Mouse (Mus musculus): ENCODE data around the gene Cntfr. TPM values are rescaled to one million over a fixed set of nuclear protein-coding genes. Genes with fewer than 3 reads are reported as not detected.

Cntfr gene
- total RNA-seq, 1 experiment, result 17.0 TPM

DNA sequence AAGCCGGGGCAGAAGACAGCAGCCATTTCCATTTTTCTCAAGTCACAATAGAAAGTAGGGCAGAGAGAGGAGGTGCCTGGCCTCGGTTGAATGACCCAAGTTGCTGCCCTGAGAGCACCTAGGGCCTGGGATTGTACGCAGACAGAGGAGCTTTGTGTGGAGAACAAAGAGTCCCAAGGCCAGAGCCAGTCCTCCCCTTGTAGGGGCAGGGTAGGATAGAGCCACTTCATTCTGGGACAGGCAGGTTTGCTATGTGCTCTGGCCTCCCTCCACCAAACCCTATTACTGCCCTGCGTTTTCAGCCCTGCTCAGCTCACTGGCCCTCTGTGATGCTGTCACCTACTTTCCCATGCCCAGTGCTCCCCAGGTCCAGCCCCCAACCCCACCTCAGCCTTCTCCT, 48.7 kb downstream of the Cntfr start:
- Histone ChIP-seq H3K9me3 (ENCODE audit: control insufficient read depth, insufficient read depth, low read depth, low read length) (no peaks in the 10 kb centered on the region), H3K36me3 (ENCODE audit: control insufficient read depth, insufficient read depth, low read length, poor library complexity, severe bottlenecking) (no peaks in the 10 kb centered on the region), H3K27ac (ENCODE audit: insufficient read depth, low read depth, low read length, poor library complexity, severe bottlenecking) (no peak overlapping the region), H3K4me1 (ENCODE audit: control insufficient read depth in 2 of 2, insufficient read depth in 2 of 2, low read length in 2 of 2, poor library complexity in 1 of 2) (peaks cover 0 to 3% of the 10 kb centered on the region in 2 experiments; a peak in 1 of 4 replicates), H3K9ac (ENCODE audit: insufficient read depth, low read depth, low read length, poor library complexity, severe bottlenecking) (no peak overlapping the region), H3K4me3 (ENCODE audit: insufficient read depth in 1 of 2, low read depth in 1 of 2, low read length in 2 of 2, poor library complexity in 1 of 2, severe bottlenecking in 1 of 2) (no peak overlapping the region)
- DNase-seq (ENCODE audit: low read depth, low spot score), result no peak
- TF ChIP-seq MAFK (IDR thresholded peaks at IDR 0.05; ENCODE audit: insufficient read depth, low read depth, low read length) (no peak), ZNF384 (IDR thresholded peaks at IDR 0.05; ENCODE audit: low read depth, low read length) (no peak), ZC3H11A (IDR thresholded peaks at IDR 0.05; ENCODE audit: borderline replicate concordance, low read depth, low read length) (no peak), HCFC1 (IDR thresholded peaks at IDR 0.05; ENCODE audit: borderline replicate concordance, insufficient read depth, low read length) (no peak), CHD2 (IDR thresholded peaks at IDR 0.05; ENCODE audit: low read depth, low read length) (no peak)
- in situ Hi-C loops (cut with MboI; ENCODE audit: low sequenced_read_pairs in 2 of 2, unreplicated experiment in 2 of 2), result no loop called here

DNA sequence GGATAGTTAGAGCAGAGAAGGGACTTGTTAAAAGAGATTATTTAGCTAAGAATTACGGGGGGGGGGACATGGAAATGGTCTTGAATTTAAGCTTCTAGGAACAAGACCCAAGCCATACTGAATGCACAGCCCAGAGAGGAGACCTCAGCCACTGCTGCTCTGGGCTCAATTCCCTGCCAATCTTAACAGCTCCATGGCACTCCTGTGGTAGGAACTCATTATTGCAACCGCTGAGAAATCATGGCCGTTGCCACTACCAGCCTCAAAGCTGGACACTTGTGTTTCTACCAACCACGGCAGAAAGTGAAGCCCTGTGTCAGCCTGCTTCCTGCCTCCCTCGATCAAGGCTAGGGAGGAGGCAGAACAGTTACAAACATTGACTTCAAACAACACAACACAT, 51.4 kb downstream of the Cntfr start:
- in situ Hi-C loops (cut with MboI; ENCODE audit: low sequenced_read_pairs in 2 of 2, unreplicated experiment in 2 of 2), result no loop called here
- TF ChIP-seq ZNF384 (IDR thresholded peaks at IDR 0.05; ENCODE audit: low read depth, low read length) (no peak), CHD2 (IDR thresholded peaks at IDR 0.05; ENCODE audit: low read depth, low read length) (no peak), MAFK (IDR thresholded peaks at IDR 0.05; ENCODE audit: insufficient read depth, low read depth, low read length) (no peak), ZC3H11A (IDR thresholded peaks at IDR 0.05; ENCODE audit: borderline replicate concordance, low read depth, low read length) (no peak), HCFC1 (IDR thresholded peaks at IDR 0.05; ENCODE audit: borderline replicate concordance, insufficient read depth, low read length) (no peak)
- Histone ChIP-seq H3K27ac (ENCODE audit: insufficient read depth, low read depth, low read length, poor library complexity, severe bottlenecking) (no peak overlapping the region), H3K4me1 (ENCODE audit: control insufficient read depth in 2 of 2, insufficient read depth in 2 of 2, low read length in 2 of 2, poor library complexity in 1 of 2) (peaks cover 0 to 3% of the 10 kb centered on the region in 2 experiments; a peak in 1 of 4 replicates), H3K4me3 (ENCODE audit: insufficient read depth in 1 of 2, low read depth in 1 of 2, low read length in 2 of 2, poor library complexity in 1 of 2, severe bottlenecking in 1 of 2) (no peak overlapping the region), H3K36me3 (ENCODE audit: control insufficient read depth, insufficient read depth, low read length, poor library complexity, severe bottlenecking) (no peaks in the 10 kb centered on the region), H3K9me3 (ENCODE audit: control insufficient read depth, insufficient read depth, low read depth, low read length) (no peaks in the 10 kb centered on the region), H3K9ac (ENCODE audit: insufficient read depth, low read depth, low read length, poor library complexity, severe bottlenecking) (no peak overlapping the region)
- DNase-seq (ENCODE audit: low read depth, low spot score), result no peak

DNA sequence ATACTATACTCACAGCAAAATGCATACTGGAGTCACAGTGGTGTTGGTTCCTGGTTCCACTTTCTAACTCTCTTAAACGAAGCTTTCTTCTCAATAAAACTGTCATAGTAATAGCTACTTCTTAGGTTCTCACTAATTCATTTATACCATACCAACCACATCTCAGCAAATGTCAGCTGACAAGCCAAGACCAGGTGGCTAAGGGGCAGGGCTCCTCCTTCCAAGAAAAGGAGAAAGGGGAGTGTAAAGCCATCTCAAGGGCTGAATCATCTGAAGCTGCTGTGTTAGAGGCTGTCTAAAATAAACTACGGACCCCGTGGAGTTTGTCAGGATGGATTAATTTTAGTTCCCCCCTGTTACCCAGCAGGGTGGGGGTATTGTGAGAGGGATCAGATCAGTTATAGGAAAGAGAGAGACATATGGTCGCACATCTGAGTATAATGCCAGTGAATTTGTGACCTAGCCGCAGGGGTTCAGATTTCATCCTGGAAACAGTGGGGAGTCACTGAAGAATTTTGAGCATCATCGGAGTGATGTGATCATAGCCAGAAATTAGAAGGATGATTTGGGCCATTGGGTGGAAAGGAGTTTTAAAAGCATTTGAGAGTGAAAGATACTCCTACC, 55.6 kb downstream of the Cntfr start:
- DNase-seq (ENCODE audit: low read depth, low spot score), result no peak
- Histone ChIP-seq H3K27ac (ENCODE audit: insufficient read depth, low read depth, low read length, poor library complexity, severe bottlenecking) (no peak overlapping the region), H3K4me3 (ENCODE audit: insufficient read depth in 1 of 2, low read depth in 1 of 2, low read length in 2 of 2, poor library complexity in 1 of 2, severe bottlenecking in 1 of 2) (no peak overlapping the region), H3K4me1 (ENCODE audit: control insufficient read depth in 2 of 2, insufficient read depth in 2 of 2, low read length in 2 of 2, poor library complexity in 1 of 2) (peaks cover 2% of the 10 kb centered on the region in 2 experiments; a peak in 2 of 4 replicates), H3K9me3 (ENCODE audit: control insufficient read depth, insufficient read depth, low read depth, low read length) (no peaks in the 10 kb centered on the region), H3K36me3 (ENCODE audit: control insufficient read depth, insufficient read depth, low read length, poor library complexity, severe bottlenecking) (no peaks in the 10 kb centered on the region), H3K9ac (ENCODE audit: insufficient read depth, low read depth, low read length, poor library complexity, severe bottlenecking) (no peak overlapping the region)
- in situ Hi-C loops (cut with MboI; ENCODE audit: low sequenced_read_pairs in 2 of 2, unreplicated experiment in 2 of 2), result no loop called here
- TF ChIP-seq HCFC1 (IDR thresholded peaks at IDR 0.05; ENCODE audit: borderline replicate concordance, insufficient read depth, low read length) (no peak), MAFK (IDR thresholded peaks at IDR 0.05; ENCODE audit: insufficient read depth, low read depth, low read length) (no peak), ZNF384 (IDR thresholded peaks at IDR 0.05; ENCODE audit: low read depth, low read length) (no peak), ZC3H11A (IDR thresholded peaks at IDR 0.05; ENCODE audit: borderline replicate concordance, low read depth, low read length) (no peak), CHD2 (IDR thresholded peaks at IDR 0.05; ENCODE audit: low read depth, low read length) (no peak)

DNA sequence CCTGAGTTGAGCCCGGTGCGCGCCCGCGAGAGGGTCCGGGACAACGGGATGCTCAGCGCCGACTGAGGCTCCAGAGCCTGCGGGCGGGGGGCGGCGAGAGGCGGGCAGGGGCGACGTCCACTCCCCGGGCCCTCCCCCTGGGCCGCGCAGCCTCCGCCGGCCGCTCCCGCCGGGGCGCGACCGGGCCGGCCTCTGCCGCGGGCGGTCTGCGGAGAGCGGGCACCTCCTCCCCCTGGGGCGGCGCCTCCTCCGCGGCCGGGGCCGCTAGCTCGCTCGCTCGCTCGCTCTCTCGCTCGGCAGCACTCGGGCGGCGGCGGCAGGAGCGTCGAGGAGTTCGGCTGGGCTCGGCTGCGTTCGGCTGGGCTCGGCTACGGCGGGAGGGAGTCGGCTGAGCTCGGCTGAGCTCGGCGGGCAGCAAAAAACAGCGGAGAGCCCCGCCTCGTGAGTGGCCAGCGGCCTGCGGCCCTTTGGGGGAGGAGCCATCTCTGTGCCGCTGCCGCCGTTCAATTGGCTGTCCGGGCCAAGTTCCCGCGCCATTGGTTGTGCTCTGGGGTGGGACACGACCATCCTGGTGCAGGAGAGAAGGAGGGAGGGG, 56.9 kb downstream of the Cntfr start, which contains the start of gene Enho:
TSS of gene Enho (minus strand) at position 412 of the 595 bp plus-strand sequence.
- peak within 1 kb of the TSS; percentile 73 for H3K9ac ChIP-seq (ENCODE audit: insufficient read depth, low read depth, low read length, poor library complexity, severe bottlenecking)
- H3K27ac ChIP-seq (ENCODE audit: insufficient read depth, low read depth, low read length, poor library complexity, severe bottlenecking), result no peak within 1 kb of the TSS
- peak; percentile 56 for DNase-seq (ENCODE audit: low read depth, low spot score)
- H3K4me1 ChIP-seq (ENCODE audit: control insufficient read depth in 2 of 2, insufficient read depth in 2 of 2, low read length in 2 of 2, poor library complexity in 1 of 2), result peaks cover 2% of the 10 kb centered on the region in 2 experiments; a peak in 2 of 4 replicates
- no peaks in the 10 kb centered on the region for H3K36me3 ChIP-seq (ENCODE audit: control insufficient read depth, insufficient read depth, low read length, poor library complexity, severe bottlenecking)
- H3K4me3 ChIP-seq (ENCODE audit: insufficient read depth in 1 of 2, low read depth in 1 of 2, low read length in 2 of 2, poor library complexity in 1 of 2, severe bottlenecking in 1 of 2), result peak within 1 kb of the TSS; percentile 73 to 77
- in situ Hi-C loops (cut with MboI; ENCODE audit: low sequenced_read_pairs in 2 of 2, unreplicated experiment in 2 of 2), result no loop called here
- TF ChIP-seq CHD2 (IDR thresholded peaks at IDR 0.05; ENCODE audit: low read depth, low read length) (no peak), MAFK (IDR thresholded peaks at IDR 0.05; ENCODE audit: insufficient read depth, low read depth, low read length) (no peak), HCFC1 (IDR thresholded peaks at IDR 0.05; ENCODE audit: borderline replicate concordance, insufficient read depth, low read length) (no peak), ZC3H11A (IDR thresholded peaks at IDR 0.05; ENCODE audit: borderline replicate concordance, low read depth, low read length) (peak; percentile 78), ZNF384 (IDR thresholded peaks at IDR 0.05; ENCODE audit: low read depth, low read length) (no peak)
- H3K9me3 ChIP-seq (ENCODE audit: control insufficient read depth, insufficient read depth, low read depth, low read length), result no peaks in the 10 kb centered on the region
